Mouse (Mus musculus): ENCODE data around the gene Prdm16.

Prdm16 gene

DNA sequence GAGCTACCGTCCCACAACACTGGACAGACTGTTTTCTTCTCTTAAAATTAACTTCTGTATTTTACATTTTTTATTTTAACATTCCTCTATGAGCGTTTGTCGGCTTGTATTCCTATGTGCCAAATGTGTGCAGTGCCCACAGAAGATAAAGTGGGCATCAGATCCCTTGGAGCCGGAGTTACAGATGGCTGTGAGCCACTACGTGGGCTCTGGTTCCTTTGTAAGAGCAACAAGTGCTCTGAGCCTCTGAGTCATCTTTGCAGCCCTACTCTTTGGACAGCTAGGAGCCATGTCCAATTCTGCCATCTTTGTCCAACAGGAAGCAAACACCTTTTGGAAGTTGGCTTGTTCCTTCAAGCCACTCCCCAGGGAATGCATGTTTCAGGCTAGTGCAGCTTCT lies 78.6 kb downstream of the Prdm16 start:
- DNase-seq (ENCODE audit: low read depth, low spot score): no peak

DNA sequence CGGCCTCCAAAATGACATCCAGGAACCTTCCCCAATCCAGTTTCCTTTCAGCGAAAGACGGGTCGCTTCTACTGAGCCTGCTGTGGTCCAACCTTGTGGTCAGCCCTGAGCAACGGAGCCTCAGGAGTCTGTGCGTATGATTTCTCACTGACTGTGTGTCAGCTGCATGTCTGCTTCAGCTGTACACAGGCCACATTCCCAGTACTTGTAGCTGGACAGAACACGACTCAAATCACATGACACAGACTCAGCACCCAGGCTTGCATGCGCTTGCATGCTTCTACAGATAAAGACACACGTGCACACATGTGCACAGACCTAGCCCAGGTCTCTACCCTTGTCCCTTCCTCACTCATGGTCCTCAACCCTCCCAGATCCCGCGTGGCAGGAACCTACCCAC lies 79.5 kb downstream of the Prdm16 start:
- DNase-seq (ENCODE audit: low read depth, low spot score): no peak

DNA sequence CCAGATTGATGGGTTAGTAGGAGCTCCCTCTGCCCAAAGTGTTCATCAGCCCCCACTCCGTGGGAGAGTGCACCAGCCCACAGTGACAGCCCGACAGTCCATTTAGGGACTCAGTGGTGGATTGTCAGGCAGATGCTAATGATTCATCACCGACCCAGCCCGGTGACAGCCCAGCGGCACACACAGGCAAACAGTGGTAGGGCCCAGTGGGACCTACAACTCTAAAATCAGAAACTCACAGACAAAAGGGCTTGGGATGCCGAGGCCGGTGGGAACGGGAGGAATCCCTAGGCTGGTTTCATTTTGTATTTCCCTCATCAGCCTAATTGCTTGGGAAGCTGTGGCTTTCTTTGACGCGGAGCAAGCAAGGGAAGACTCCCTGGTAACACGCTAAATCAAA lies 80.3 kb downstream of the Prdm16 start:
- DNase-seq (ENCODE audit: low read depth, low spot score): no peak

DNA sequence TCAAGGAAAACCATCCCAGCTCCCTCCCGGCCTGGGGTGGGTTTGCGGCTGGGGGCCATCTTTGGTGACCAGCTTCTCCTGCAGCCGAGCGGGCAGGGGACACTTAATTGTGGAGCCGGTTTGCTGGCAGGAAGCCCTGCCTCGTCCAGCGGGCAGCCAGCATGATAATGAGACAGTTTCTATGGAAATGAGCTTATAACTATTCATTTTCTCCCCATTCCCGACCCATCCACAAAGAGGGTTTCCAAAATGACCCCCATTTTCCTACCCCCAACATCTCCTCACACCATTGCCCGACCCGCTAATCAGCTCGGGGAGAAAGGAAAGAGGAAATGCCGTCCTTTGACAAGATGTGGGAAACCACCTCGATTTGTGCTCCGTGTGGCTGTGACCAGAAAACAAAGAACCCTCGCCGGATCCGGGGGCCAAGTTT lies 86.7 kb downstream of the Prdm16 start:
- no peak for DNase-seq (ENCODE audit: low read depth, low spot score)

DNA sequence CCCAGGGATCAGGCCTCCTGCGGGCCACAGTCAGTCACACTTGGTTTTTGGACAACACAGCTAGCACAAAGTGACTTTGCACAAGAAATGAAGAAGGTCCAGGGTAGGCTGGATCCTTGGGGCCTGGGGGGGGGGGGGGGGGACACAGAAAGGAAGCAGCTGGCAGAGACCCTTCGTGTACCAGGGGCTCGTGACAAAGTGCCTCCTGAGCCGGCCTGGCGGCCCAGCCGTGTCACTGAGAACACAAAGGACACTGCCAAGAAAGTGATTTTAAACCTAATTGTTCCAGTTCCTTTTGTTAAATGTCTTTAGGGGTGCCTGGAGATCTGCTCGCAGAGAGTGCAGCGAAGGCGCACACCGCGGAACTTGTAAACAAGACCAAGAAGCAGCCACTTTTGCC lies 87.2 kb downstream of the Prdm16 start:
- DNase-seq (ENCODE audit: low read depth, low spot score): no peak

DNA sequence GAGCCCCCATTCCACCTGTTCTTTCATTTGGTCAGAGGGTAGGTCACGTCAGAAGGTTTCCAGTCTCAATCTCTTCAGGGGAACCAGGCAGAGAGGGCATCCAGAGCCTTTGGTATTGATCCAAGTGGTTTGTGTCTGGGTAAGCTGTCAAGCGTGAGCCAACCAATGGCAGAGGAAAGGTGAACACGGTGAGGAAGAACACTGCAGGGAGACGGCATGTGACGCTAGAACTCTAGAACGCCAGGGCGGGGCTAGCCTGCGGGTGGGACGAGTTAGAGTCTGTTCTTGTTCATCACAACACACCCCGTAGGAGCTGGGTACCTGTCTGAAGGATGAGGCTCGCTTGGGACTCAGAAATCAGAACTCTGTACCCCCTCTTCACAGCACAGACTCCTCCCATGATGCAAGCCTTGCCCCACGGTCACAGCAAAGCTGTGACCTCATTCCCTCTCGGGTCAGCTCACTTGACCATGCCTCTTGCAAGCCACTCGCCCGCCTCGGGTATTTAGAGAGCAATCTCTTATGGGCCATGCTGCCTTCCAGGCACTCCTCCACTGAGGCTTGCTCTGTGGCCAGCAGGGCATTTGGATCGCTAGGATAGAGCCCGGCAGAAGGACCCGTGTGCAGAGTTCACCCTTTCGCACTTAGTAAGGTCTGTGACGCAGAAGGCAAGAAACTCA lies 89.4 kb downstream of the Prdm16 start:
- DNase-seq (ENCODE audit: low read depth, low spot score): no peak

DNA sequence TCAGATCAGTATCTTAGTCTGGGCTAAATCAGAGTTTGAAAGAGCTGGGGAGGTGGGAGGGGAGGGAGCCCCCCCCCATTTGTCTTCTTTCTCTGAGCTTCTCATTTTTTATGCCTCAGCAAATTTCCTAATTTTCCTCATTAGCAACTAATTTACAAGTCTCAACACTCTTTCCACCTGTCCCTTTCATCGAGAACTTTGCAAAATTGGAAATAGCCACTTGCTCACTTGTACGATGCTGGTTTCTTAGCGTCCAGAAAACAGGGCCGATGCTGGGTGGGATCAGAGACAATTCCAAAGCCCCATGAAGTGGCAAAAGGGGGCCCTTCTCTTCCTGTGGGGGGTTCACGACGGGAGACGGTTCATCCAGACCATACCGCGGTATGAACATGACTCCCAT lies 91.4 kb downstream of the Prdm16 start:
- DNase-seq (ENCODE audit: low read depth, low spot score): no peak

DNA sequence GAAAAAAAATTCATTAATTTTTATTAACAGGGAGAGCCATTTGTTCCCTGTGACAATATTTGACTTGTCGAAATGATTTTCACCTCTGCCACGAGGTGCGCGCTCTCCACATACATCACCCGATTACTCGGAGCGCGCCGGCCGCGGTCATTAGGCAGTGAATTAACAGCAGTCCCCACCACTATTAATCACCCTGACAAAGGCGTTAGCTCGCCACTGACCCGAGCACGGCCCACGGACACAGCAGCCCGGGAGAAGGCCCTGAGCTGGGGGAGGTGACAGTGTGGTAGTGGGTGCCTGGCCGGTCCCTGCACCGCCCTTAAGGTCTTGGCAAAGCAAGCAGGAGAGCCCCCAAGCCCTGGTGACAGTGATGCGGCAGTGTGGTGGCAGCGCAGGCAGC lies 92.8 kb downstream of the Prdm16 start:
- DNase-seq (ENCODE audit: low read depth, low spot score): no peak

DNA sequence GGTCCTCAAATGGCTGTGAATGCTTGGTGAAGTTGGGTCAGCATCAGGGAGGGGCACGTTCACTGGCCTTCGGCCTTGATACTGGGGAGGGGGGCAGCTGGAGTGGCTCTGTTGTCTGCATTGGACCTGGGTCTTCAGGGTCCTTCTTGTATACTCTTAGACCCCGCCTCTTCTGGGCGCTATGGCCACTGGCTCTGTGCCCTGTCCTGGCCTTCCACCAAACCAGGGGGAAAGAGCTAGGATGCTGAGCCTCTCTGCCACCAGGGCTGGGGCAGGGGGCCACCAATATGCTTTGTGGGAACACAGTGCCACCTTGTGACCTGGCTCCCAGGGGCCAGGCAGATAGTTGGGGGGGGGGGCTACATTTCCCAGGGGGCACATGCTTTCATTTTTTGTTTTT lies 93.5 kb downstream of the Prdm16 start:
- DNase-seq (ENCODE audit: low read depth, low spot score): no peak

DNA sequence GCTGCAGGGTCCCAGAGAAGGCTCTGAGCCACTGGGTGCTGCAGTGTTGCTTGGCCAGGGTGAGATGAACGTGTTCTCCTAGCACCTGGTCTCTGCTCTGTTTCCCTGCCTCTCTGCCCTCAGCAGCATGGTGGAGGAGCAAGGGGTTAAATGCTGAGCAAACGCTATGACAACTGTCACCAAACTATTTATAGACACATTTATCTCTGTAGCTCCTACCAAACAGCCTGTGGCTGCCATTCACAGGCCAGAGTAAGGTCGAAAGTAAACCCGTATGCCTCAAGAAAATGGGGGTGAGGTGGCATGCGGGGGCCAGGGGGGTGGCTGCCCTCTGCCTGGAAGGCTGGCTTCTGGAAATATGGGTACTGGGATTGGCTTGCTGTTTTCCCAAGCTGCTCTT lies 94.1 kb downstream of the Prdm16 start:
- DNase-seq (ENCODE audit: low read depth, low spot score): no peak

DNA sequence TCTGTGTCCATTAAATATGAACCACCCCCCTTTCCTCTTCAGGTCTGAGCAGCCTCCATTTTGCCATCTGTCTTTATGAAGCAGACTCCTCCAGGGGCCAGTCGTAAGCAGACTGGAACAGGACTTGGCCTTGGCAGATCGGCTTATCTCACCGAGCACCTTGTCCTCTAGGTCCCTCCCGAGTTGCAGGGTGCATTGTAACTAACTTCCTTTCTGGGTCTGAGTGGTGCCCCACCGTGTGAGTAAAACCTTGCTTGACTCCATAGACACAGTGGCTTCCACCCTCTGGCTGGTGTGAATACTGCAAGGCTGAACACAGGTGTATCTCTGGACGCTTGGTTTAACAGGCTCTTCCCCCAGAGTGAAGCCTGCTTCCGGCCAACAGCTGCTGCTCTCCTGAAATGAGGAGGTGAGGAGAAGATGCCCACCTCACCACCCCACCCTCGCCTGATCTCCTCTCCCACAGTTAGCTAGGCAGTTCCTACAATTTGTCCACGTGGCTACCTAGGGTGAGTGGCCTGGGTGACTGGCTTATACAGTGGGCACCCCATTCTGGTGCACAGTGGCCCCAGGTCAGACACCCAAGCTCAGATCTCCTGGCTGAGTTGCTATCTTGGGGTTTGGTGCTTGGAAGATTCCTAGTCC lies 94.9 kb downstream of the Prdm16 start:
- no peak for DNase-seq (ENCODE audit: low read depth, low spot score)

DNA sequence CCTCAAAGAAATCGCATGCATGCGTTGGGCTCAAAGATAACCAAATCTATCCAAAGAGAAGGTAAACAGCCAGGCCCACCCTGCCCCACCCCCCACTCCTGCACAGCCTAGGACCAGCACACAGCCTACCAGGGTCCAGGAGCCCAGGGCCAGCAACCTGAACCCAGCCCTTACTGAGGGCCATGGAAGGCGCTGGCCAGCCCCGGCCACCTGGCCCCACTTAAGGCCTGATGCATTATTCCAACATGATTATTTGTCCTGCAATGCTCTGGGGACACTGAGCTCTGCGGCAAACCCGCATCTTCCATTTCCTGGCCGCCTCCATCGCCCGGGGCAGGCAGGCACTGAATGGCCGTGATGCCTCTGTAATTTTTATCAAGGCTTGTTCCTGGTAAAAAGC lies 96.0 kb downstream of the Prdm16 start:
- DNase-seq (ENCODE audit: low read depth, low spot score): no peak

DNA sequence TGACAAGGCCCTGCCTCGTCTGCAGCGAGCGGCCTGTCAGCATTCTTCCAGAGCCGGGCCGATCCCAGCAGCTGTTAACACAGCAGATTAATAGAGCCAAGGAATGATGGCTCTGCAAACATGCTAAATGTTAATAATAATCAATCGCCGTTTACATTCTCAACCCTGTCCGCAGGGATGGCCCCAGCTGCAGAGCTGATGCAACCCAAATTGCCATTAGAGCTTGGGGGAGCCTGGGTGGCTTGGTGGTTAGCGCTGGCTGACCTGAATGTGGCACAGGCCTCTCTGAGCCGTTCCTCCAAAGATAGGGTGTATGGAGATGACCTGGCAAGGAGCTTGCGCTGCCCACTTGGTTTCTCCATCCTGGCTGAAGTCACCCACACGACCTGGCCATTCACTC lies 97.0 kb downstream of the Prdm16 start:
- no peak for DNase-seq (ENCODE audit: low read depth, low spot score)

DNA sequence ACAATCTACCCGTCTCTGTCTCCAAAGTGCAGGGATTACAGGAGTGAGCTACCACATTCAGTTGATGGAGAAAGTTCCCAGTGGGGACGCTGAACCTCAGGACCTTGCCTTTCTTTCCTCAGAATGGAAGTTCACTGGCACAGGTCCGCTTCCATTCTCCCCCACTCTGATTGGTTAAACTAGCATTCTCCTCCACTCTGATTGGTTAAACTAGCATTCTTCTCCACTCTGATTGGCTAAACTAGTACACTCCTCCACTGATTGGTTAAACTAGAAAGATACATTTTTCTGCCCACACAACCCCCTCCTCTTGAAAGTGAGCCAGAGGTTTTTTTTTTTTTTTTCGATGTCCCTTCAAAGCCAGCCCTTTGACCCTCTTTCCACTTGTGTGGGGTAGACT lies 97.9 kb downstream of the Prdm16 start:
- DNase-seq (ENCODE audit: low read depth, low spot score): no peak

DNA sequence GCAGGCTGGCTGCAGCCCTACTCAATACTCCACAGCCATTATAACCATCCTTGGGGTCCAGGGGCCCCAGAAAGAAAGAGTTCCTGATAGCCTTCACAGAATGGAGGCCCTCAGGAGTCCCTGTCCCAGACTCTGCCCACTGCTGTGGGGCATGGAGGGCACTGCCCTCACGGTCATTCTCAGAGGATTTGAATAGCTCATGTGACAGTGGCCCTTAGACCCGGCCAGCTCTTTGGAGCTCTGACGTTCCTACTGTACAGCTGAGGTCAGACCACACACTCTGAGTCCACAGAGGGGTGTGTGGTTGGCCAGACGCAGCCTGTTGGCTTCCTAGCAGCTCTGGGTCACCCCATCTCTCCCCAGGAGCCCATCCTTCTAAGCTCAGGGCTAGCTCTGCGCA lies 100.6 kb downstream of the Prdm16 start:
- DNase-seq (ENCODE audit: low read depth, low spot score): no peak

DNA sequence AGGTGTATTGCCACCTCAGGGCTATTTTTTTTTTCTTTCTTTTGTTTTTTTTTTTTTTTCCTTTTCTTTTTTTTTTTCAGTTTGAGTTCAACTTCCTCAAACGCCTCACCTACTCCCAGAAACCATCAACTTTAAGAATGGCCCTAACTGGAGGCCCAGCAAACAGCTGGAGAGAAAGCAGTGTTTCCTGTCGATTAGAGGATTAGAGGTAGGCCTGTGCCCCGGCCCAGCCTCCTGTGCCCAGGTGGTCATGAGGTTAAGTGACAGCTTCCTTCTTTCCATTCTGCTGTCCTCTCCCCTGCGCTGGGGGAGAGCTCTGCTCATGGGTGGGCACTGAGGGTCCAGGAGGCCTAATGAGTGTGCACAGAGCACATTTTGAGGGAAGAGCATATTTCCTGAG lies 105.3 kb downstream of the Prdm16 start:
- no peak for DNase-seq (ENCODE audit: low read depth, low spot score)

DNA sequence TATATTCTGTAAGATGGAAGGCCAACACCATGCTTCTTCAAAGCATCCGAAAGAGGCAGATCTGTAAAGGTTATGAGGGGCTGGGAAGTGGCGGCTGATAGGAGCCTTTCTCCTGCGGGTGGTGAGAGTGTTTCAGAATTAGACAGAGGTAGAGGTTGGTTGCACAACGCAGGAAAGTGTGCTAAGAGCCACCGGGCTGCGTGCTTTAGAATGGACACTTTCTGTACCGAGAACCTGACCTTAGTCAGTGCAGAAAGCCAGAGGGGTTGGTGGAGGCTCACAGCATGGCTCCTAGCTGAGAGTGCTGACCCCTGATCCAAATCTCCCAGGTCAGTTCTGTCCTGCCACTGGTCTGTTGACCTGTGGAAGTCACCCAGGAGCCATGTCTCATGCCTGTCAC lies 106.3 kb downstream of the Prdm16 start:
- DNase-seq (ENCODE audit: low read depth, low spot score): no peak

DNA sequence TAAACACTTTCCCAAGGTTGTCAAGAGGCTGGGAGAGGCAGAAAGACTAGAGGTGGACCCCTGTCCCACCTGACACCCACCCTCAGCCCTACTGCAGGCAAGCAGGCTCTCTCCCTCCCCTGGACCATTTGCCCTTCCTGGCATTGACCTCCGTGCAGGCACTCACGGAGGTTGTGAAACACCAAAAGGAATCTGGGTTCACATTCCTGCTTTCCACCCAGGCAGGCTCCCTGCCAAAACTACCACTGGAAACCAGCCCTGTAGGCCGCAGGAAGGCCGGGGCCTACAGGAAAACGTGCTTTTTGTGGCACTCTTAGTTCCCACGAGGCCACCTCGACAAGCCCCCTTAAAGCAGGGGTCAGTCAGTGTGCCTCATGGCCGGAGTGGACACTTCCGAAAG lies 109.2 kb downstream of the Prdm16 start:
- DNase-seq (ENCODE audit: low read depth, low spot score): no peak

DNA sequence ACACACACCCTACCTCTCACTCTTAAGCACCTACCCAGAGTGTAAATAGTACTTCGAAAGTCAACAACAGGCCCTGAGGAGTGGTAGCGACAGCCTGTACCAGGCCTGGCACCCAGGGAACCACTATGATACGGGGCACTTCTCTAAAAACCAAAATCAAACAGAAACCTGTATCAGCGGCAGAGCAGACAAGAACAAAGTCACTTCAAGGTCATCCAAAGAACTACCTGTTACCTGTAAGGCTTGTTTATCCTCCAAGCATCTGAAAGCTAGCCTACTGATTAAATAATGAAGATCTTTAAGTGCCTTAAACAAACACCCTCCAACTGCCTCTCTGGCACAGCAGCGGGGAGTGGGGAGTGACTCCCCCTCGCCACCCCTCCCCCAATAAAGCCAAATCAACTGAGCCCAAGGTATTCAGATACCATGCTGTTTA lies 110.3 kb downstream of the Prdm16 start:
- DNase-seq (ENCODE audit: low read depth, low spot score): no peak

DNA sequence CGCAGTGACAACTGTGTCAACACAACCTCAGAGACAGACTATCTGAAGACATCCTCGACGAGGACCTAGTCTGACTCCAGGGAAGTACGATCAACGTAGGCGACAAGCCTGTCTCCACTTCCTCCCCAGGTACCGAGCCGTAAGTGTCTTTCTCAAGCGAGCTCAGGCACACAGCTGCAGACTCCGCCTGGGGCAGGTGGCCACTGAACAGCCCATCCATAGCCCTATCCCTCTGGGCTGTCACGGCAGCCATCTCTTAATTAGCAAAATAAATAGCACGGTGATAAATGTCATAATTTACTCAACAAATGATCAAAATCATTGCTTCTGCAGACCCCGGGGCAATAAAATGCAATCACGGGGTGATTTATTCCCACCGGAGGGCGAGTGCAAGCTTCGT lies 112.8 kb downstream of the Prdm16 start:
- no peak for DNase-seq (ENCODE audit: low read depth, low spot score)

DNA sequence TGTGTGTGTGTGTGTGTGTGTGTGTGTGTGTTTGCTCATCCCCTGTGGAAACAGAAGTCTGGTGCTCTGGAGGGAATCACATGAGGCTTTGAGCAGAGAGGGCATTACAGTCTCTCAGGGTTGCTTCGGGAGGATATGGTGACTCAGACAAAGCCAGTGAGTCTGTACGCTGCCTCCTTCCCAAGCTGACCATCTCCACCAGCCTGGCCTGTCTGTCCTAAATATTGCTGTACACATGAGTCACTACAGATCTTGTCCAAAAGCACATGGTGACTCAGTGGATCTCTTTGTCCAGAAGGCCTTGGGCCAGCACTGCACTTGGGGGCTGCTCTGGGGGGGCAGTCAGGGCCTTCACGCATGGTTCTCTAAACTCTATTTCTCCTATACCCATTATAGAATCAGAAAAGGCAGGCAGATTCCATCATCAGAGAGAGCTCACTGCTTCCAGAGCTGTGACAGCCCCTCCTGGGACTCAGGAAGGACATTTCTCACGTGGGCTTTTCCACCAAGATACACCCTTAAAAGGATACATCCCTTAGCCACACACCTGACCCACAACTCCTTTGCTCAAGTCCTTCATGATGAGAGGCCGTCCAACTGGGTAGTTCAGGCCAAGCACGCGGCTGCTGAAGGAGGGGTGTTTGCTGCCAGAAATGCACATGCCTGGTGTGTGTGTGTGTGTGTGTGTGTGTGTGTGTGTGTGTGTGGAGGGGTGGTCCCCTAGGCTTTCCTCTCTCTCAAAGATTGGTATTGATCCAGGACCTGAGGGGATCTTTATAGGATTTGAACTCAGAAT lies 114.6 kb downstream of the Prdm16 start:
- no peak for DNase-seq (ENCODE audit: low read depth, low spot score)

DNA sequence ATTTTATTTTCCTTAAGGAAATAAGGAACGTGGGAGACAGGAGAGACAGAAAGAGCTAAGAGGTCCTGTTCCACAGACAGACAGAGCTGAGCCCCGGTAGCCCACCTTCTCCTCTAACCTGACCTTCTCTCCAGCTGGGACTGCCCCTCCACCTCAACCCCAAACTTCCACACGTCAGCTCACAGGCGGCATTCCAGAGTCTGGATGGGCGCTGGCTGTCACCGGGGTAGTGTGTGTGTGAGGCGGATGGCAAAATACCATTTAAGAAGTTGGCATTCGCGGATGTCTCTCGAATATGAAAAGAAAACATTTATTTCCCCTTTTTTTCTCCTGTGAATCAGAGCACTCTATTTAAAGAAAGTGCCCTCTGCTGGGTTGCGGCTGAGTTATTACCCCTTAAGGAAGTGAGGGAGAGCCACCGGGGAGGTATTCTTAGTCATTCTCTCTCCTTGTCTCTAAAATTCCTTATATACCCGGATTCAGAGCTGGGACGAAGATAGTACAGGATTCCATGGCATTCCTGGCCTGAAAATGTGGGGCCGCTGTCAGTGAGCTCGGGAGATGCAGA lies 117.1 kb downstream of the Prdm16 start:
- DNase-seq (ENCODE audit: low read depth, low spot score): no peak

DNA sequence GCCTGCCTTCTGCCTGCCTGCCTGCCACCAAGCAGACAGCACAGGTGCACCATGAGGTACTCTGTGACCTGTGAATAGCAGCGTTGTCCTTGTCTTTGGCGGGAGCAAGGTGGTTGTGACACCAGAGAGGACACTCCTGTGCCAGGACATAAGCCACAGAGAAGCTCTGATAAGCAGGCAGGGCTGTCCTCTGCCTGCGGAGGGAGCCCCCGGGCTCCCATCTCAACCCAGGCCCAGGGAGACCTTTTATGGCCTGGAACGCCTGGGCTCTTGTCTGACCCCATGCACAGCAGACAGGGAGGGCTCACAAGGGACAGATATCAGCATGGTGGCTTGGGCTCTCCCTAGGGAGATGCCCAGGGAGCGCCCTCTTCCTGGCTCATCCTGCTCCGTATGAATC lies 118.7 kb downstream of the Prdm16 start:
- no peak for DNase-seq (ENCODE audit: low read depth, low spot score)
